Mouse (Mus musculus): ENCODE results near the gene Rhbdd3. TPM values are rescaled to one million over a fixed set of nuclear protein-coding genes. Genes with fewer than 3 reads are reported as not detected.

Gene Rhbdd3
- total RNA-seq, 2 experiments from 2014 or later, result 5.6 to 10.9 TPM

Other genes with a start within 250 kb of the Rhbdd3 start
- gene Nf2, start 249.4 kb upstream of the Rhbdd3 start, total RNA-seq (2015; ENCODE audit: low replicate concordance), result 2.1 and 6.7 TPM in 2 replicates
- gene Nf2, start 249.4 kb upstream of the Rhbdd3 start, total RNA-seq (2017; ENCODE audit: low replicate concordance), result 16.4 and 20.6 TPM in 2 replicates
- 0.42 and 4.0 TPM in 2 replicates for gene Nipsnap1, start 225.0 kb upstream of the Rhbdd3 start, total RNA-seq (2015; ENCODE audit: low replicate concordance)
- gene Nipsnap1, start 225.0 kb upstream of the Rhbdd3 start, total RNA-seq (2017; ENCODE audit: low replicate concordance), result 1.0 and 2.4 TPM in 2 replicates
- 2.5 and 2.7 TPM in 2 replicates for gene Thoc5, start 203.6 kb upstream of the Rhbdd3 start, total RNA-seq (2015; ENCODE audit: low replicate concordance)
- 11.3 and 17.1 TPM in 2 replicates for gene Thoc5, start 203.6 kb upstream of the Rhbdd3 start, total RNA-seq (2017; ENCODE audit: low replicate concordance)
- gene Nefh, start 150.9 kb upstream of the Rhbdd3 start, total RNA-seq (2015; ENCODE audit: low replicate concordance), result 0.77 and 3.1 TPM in 2 replicates
- 0.70 and 1.8 TPM in 2 replicates for gene Nefh, start 150.9 kb upstream of the Rhbdd3 start, total RNA-seq (2017; ENCODE audit: low replicate concordance)
- 20.4 and 23.0 TPM in 2 replicates for gene Ap1b1, start 112.1 kb upstream of the Rhbdd3 start, total RNA-seq (2015; ENCODE audit: low replicate concordance)
- gene Ap1b1, start 112.1 kb upstream of the Rhbdd3 start, total RNA-seq (2017; ENCODE audit: low replicate concordance), result 53.6 and 106 TPM in 2 replicates
- gene Rasl10a, start 40.8 kb upstream of the Rhbdd3 start, total RNA-seq (2015; ENCODE audit: low replicate concordance), result not detected in 2 replicates
- gene Rasl10a, start 40.8 kb upstream of the Rhbdd3 start, total RNA-seq (2017; ENCODE audit: low replicate concordance), result not detected in 2 replicates
- 0.58 TPM in 1 of 2 replicates, not detected in the other for gene Gas2l1, start 33.6 kb upstream of the Rhbdd3 start, total RNA-seq (2015; ENCODE audit: low replicate concordance)
- 0.34 and 0.56 TPM in 2 replicates for gene Gas2l1, start 33.6 kb upstream of the Rhbdd3 start, total RNA-seq (2017; ENCODE audit: low replicate concordance)
- 139 and 186 TPM in 2 replicates for gene Ewsr1, start 340 bp downstream of the Rhbdd3 start, total RNA-seq (2015; ENCODE audit: low replicate concordance)
- gene Ewsr1, start 340 bp downstream of the Rhbdd3 start, total RNA-seq (2017; ENCODE audit: low replicate concordance), result 453 and 581 TPM in 2 replicates
- 1.0 TPM in 1 of 2 replicates, not detected in the other for gene Emid1, start 53.3 kb downstream of the Rhbdd3 start, total RNA-seq (2015; ENCODE audit: low replicate concordance)
- gene Emid1, start 53.3 kb downstream of the Rhbdd3 start, total RNA-seq (2017; ENCODE audit: low replicate concordance), result 0.26 and 0.42 TPM in 2 replicates
- 0.38 TPM in 1 of 2 replicates, not detected in the other for gene Kremen1, start 162.6 kb downstream of the Rhbdd3 start, total RNA-seq (2015; ENCODE audit: low replicate concordance)
- gene Kremen1, start 162.6 kb downstream of the Rhbdd3 start, total RNA-seq (2017; ENCODE audit: low replicate concordance), result 0.70 and 1.1 TPM in 2 replicates